8 mouse cellular contexts compared by ENCODE assay signal in the genomic region with DNA sequence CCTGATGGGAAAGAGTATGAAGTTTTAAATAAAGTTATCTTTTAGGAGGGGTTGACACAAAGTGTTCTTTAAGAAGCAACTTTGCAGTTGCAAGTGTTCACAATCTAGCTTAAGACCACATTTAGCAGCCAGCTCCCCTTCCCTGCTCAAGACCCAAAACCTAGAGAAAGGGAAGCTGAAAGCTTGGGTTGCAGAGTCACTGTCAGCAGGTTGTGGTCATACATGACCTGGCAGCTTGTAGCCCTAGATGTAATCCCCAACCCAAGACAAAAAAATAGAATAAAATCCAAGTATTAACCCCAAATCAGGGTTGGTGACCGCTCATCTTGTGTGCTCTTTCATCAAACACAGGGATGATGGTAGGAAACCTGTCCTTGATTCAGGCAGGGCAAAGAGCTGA. TPM values are rescaled to one million over a fixed set of nuclear protein-coding genes. Genes with fewer than 3 reads are reported as not detected.
DNase-seq lines count a peak whose midpoint lies in the region; ATAC-seq and TF ChIP-seq lines count a peak whose summit lies in the region.

No protein-coding gene starts in this region.

- no peak overlapping the region for H3K27ac ChIP-seq in heart, embryonic 11.5 days (ENCODE audit: low read depth, low read length)
- no peak overlapping the region for H3K27ac ChIP-seq in CH12.LX (ENCODE audit: insufficient read depth, low read depth)
- H3K27ac ChIP-seq in forebrain, postnatal 0 days (ENCODE audit: low read depth, low read length): no peak overlapping the region

- dilution Hi-C loops in CH12.LX (cut with MboI; ENCODE audit: extremely low pct_ligation_motif_present, extremely low pct_unique_long_range_greater_than_20kb, low sequenced_read_pairs): no loop called here

- in situ Hi-C loops in CH12.LX (cut with MboI; ENCODE audit: low pct_ligation_motif_present, low pct_unique_long_range_greater_than_20kb, low sequenced_read_pairs): no loop called here

- no peak for TF ChIP-seq RAD21 in CH12.LX (IDR thresholded peaks at IDR 0.05; ENCODE audit: low read depth, low read length)

- H3K4me1 ChIP-seq in heart, embryonic 11.5 days (ENCODE audit: control insufficient read depth, insufficient read depth, low read length): peaks cover 25% of the 10 kb centered on the region
- peaks cover 22 to 49% of the 10 kb centered on the region in 2 experiments for H3K4me1 ChIP-seq in CH12.LX (ENCODE audit: control insufficient read depth in 1 of 2, insufficient read depth in 2 of 2)
- H3K4me1 ChIP-seq in forebrain, postnatal 0 days (ENCODE audit: insufficient read depth): peaks cover 30% of the 10 kb centered on the region

- intact Hi-C loops in heart, postnatal 25 days (cut with DNase I): loop anchor here (5.0 kb wide), 1 partner anchor 89 kb away; a partner anchor contains a TSS

- TF ChIP-seq EP300 in CH12.LX (IDR thresholded peaks at IDR 0.05; ENCODE audit: low read length): no peak

- H3K9me3 ChIP-seq in heart, embryonic 11.5 days (replicated peaks; ENCODE audit: control insufficient read depth, low read length): no peaks in the 10 kb centered on the region
- no peaks in the 10 kb centered on the region for H3K9me3 ChIP-seq in CH12.LX (replicated peaks; ENCODE audit: low read length)
- no peaks in the 10 kb centered on the region for H3K9me3 ChIP-seq in forebrain, postnatal 0 days (ENCODE audit: low read length)

- peak overlapping the region; percentile 90 for H3K9ac ChIP-seq in heart, embryonic 11.5 days (ENCODE audit: low read depth, low read length)
- H3K9ac ChIP-seq in CH12.LX (ENCODE audit: insufficient read depth, low read depth): peak overlapping the region; percentile 86
- peak overlapping the region; percentile 88 for H3K9ac ChIP-seq in forebrain, postnatal 0 days

- H3K27me3 ChIP-seq in heart, embryonic 11.5 days (ENCODE audit: control insufficient read depth, insufficient read depth, low read length): no peaks in the 10 kb centered on the region
- H3K27me3 ChIP-seq in CH12.LX (replicated peaks): no peaks in the 10 kb centered on the region
- no peaks in the 10 kb centered on the region for H3K27me3 ChIP-seq in forebrain, postnatal 0 days (ENCODE audit: insufficient read depth, low read length)

- H3K36me3 ChIP-seq in heart, embryonic 11.5 days (ENCODE audit: control insufficient read depth, insufficient read depth, low read length): peaks cover 20% of the 10 kb centered on the region
- peaks cover 55 to 70% of the 10 kb centered on the region in 2 experiments for H3K36me3 ChIP-seq in CH12.LX (replicated peaks in 1 of 2; ENCODE audit: control insufficient read depth in 1 of 2, insufficient read depth in 1 of 2, low read length in 1 of 2)
- H3K36me3 ChIP-seq in forebrain, postnatal 0 days (ENCODE audit: insufficient read depth): peaks cover 49% of the 10 kb centered on the region

- H3K4me2 ChIP-seq in heart, embryonic 11.5 days: peak overlapping the region; percentile 89
- peak overlapping the region; percentile 74 for H3K4me2 ChIP-seq in CH12.LX (ENCODE audit: insufficient read depth, low read depth, poor library complexity, severe bottlenecking)
- H3K4me2 ChIP-seq in forebrain, postnatal 0 days (ENCODE audit: low read depth): peak overlapping the region; percentile 86

- H3K4me3 ChIP-seq in heart, embryonic 11.5 days (ENCODE audit: low read depth, low read length): peak overlapping the region; percentile 92
- H3K4me3 ChIP-seq in CH12.LX (replicated peaks in 1 of 3; ENCODE audit: low read depth in 2 of 3, low read length in 2 of 3, poor library complexity in 1 of 3): peak overlapping the region; percentile 86 to 95 (median 91)
- H3K4me3 ChIP-seq in forebrain, postnatal 0 days (ENCODE audit: low read depth, low read length): peak overlapping the region; percentile 83

- no peak for TF ChIP-seq CTCF in CH12.LX (conservative IDR thresholded peaks at IDR 0.05 in 1 of 2, IDR thresholded peaks at IDR 0.05 in 1 of 2; ENCODE audit: low read depth in 2 of 2, low read length in 2 of 2)
- no peak for TF ChIP-seq CTCF in forebrain, postnatal 0 days (IDR thresholded peaks at IDR 0.05; ENCODE audit: low read depth)

- DNase-seq in heart, postnatal 25 days (ENCODE audit: low spot score): no peak
- no peak for DNase-seq in CH12.LX (ENCODE audit: extremely low read depth)
- DNase-seq in forebrain, postnatal 0 days: no peak
- no peak for DNase-seq in left cerebral cortex, adult 11 months (ENCODE audit: low spot score)
- DNase-seq in frontal cortex, adult 2 months (ENCODE audit: extremely low spot score in 1 of 2, low spot score in 1 of 2): no peak
- DNase-seq in cerebellum, postnatal 36 days: no peak

- TF ChIP-seq POLR2A in CH12.LX (IDR thresholded peaks at IDR 0.05; ENCODE audit: low read depth, low read length): no peak

- 84% methylated on average over 1 of the region's 1 CpGs for WGBS in heart, embryonic 11.5 days (ENCODE audit: insufficient replicate concordance)
- WGBS in forebrain, postnatal 0 days: 68% methylated on average over 1 of the region's 1 CpGs

- ATAC-seq in heart, embryonic 11.5 days (replicated peaks; ENCODE audit: insufficient number of reproducible peaks, low FRiP score, low TSS enrichment): no peak
- ATAC-seq in forebrain, postnatal 0 days: no peak
- ATAC-seq in megakaryocyte, adult 5-6 weeks (ENCODE audit: poor library complexity, severe bottlenecking): peak; percentile 16; the same call in 1 of the 2 replicates

- peaks cover 90% of the 10 kb centered on the region for H3K79me2 ChIP-seq in CH12.LX (replicated peaks; ENCODE audit: control insufficient read depth, extremely low read depth, insufficient read depth, poor library complexity, severe bottlenecking)

TF ChIP-seq in CH12.LX, 34 proteins besides CTCF, POLR2A, EP300 and RAD21 (continues in another document):
- TF ChIP-seq HCFC1 (IDR thresholded peaks at IDR 0.05; ENCODE audit: low read depth, low read length): no peak
- no peak; the same call in 1 of the 2 replicates for TF ChIP-seq SIN3A (IDR thresholded peaks at IDR 0.05; ENCODE audit: low read length)
- TF ChIP-seq MYC (IDR thresholded peaks at IDR 0.05; ENCODE audit: low read depth, low read length): no peak
- no peak for TF ChIP-seq ELF1 (IDR thresholded peaks at IDR 0.05; ENCODE audit: low read depth, low read length)

RNA-seq across cellular contexts. Expression of a gene that starts 1.3 kb away (rescaled TPM):
- polyA plus RNA-seq in heart, embryonic 11.5 days (2014; fragmentation: Nextera tagmentation; extraction: Ambion mirVana): 47.7 and 48.0 TPM in 2 replicates
- total RNA-seq in heart, postnatal 25 days (2021): 10 to 100 TPM; 40.4 to 44.0 TPM
- total RNA-seq in CH12.LX (2012; rRNA removed) (74.0 and 85.7 TPM in 2 replicates), CH12.LX (2014; rRNA removed) (13.8 and 16.3 TPM in 2 replicates)
- 170 and 244 TPM in 2 replicates for polyA plus RNA-seq in CH12.LX (2012; ENCODE audit: insufficient read length, low read depth)
- 27.2 and 35.1 TPM in 2 replicates for total RNA-seq in forebrain, postnatal 0 days (2014; rRNA removed)
- polyA plus RNA-seq in forebrain, postnatal 0 days (2015; fragmentation: Nextera tagmentation; extraction: Ambion mirVana): 25.0 and 36.7 TPM in 2 replicates
- total RNA-seq in megakaryocyte, adult 5-6 weeks (2015): 54.5 and 68.8 TPM in 2 replicates
- total RNA-seq in megakaryocyte, adult 5-6 weeks (2017): 78.1 and 92.6 TPM in 2 replicates
- polyA plus RNA-seq in frontal cortex, adult 2 months (2012; rRNA removed): 160 and 162 TPM in 2 replicates

RNA-seq across cellular contexts. Expression of a gene that starts 1.6 kb away (rescaled TPM):
- 65.9 and 77.3 TPM in 2 replicates for polyA plus RNA-seq in heart, embryonic 11.5 days (2014; fragmentation: Nextera tagmentation; extraction: Ambion mirVana)
- total RNA-seq in heart, postnatal 25 days (2021): 10 to 100 TPM; 64.3 to 72.3 TPM
- total RNA-seq in CH12.LX (2012; rRNA removed): 75.9 and 88.5 TPM in 2 replicates
- total RNA-seq in CH12.LX (2014; rRNA removed): 19.7 and 25.4 TPM in 2 replicates
- 135 and 142 TPM in 2 replicates for polyA plus RNA-seq in CH12.LX (2012; ENCODE audit: insufficient read length, low read depth)
- 56.0 and 71.7 TPM in 2 replicates for total RNA-seq in forebrain, postnatal 0 days (2014; rRNA removed)
- polyA plus RNA-seq in forebrain, postnatal 0 days (2015; fragmentation: Nextera tagmentation; extraction: Ambion mirVana): 61.8 and 82.8 TPM in 2 replicates
- total RNA-seq in megakaryocyte, adult 5-6 weeks (2015): 53.5 and 59.6 TPM in 2 replicates
- total RNA-seq in megakaryocyte, adult 5-6 weeks (2017): 65.8 and 76.1 TPM in 2 replicates
- polyA plus RNA-seq in frontal cortex, adult 2 months (2012; rRNA removed): 140 and 144 TPM in 2 replicates

RNA-seq across cellular contexts. Expression of a gene that starts 26.5 kb away (rescaled TPM):
- polyA plus RNA-seq in heart, embryonic 11.5 days (2014; fragmentation: Nextera tagmentation; extraction: Ambion mirVana): 284 and 290 TPM in 2 replicates
- 100 to 1,000 TPM; 343 to 364 TPM for total RNA-seq in heart, postnatal 25 days (2021)
- total RNA-seq in CH12.LX (2012; rRNA removed) (249 and 272 TPM in 2 replicates), CH12.LX (2014; rRNA removed) (154 TPM in 2 replicates)
- 178 and 202 TPM in 2 replicates for polyA plus RNA-seq in CH12.LX (2012; ENCODE audit: insufficient read length, low read depth)
- total RNA-seq in forebrain, postnatal 0 days (2014; rRNA removed): 66.0 and 124 TPM in 2 replicates
- polyA plus RNA-seq in forebrain, postnatal 0 days (2015; fragmentation: Nextera tagmentation; extraction: Ambion mirVana): 208 and 263 TPM in 2 replicates
- total RNA-seq in megakaryocyte, adult 5-6 weeks (2015): 43.6 and 52.6 TPM in 2 replicates
- 48.3 and 64.2 TPM in 2 replicates for total RNA-seq in megakaryocyte, adult 5-6 weeks (2017)
- polyA plus RNA-seq in frontal cortex, adult 2 months (2012; rRNA removed): 162 and 185 TPM in 2 replicates

RNA-seq across cellular contexts. Expression of a gene that starts 28.9 kb away (rescaled TPM):
- polyA plus RNA-seq in heart, embryonic 11.5 days (2014; fragmentation: Nextera tagmentation; extraction: Ambion mirVana): 0.28 and 0.62 TPM in 2 replicates
- under 1 TPM; 0.26 to 0.28 TPM for total RNA-seq in heart, postnatal 25 days (2021)
- 0.42 TPM in 2 replicates for total RNA-seq in CH12.LX (2012; rRNA removed)
- not detected in 2 replicates for total RNA-seq in CH12.LX (2014; rRNA removed)
- 1.4 and 1.6 TPM in 2 replicates for polyA plus RNA-seq in CH12.LX (2012; ENCODE audit: insufficient read length, low read depth)
- 0.33 TPM in 1 of 2 replicates, not detected in the other for total RNA-seq in forebrain, postnatal 0 days (2014; rRNA removed)
- 0.29 and 0.40 TPM in 2 replicates for polyA plus RNA-seq in forebrain, postnatal 0 days (2015; fragmentation: Nextera tagmentation; extraction: Ambion mirVana)
- 0.71 and 1.2 TPM in 2 replicates for total RNA-seq in megakaryocyte, adult 5-6 weeks (2015)
- 0.44 and 0.49 TPM in 2 replicates for total RNA-seq in megakaryocyte, adult 5-6 weeks (2017)
- polyA plus RNA-seq in frontal cortex, adult 2 months (2012; rRNA removed): 3.1 and 3.7 TPM in 2 replicates

RNA-seq across cellular contexts. Expression of a gene that starts 30.1 kb away (rescaled TPM):
- polyA plus RNA-seq in heart, embryonic 11.5 days (2014; fragmentation: Nextera tagmentation; extraction: Ambion mirVana): 1,303 and 1,414 TPM in 2 replicates
- total RNA-seq in heart, postnatal 25 days (2021): 100 to 1,000 TPM; 692 to 724 TPM
- total RNA-seq in CH12.LX (2012; rRNA removed): 4,187 and 4,995 TPM in 2 replicates
- 1,342 and 1,734 TPM in 2 replicates for total RNA-seq in CH12.LX (2014; rRNA removed)
- 1,364 and 1,412 TPM in 2 replicates for polyA plus RNA-seq in CH12.LX (2012; ENCODE audit: insufficient read length, low read depth)
- 807 and 1,399 TPM in 2 replicates for total RNA-seq in forebrain, postnatal 0 days (2014; rRNA removed)
- polyA plus RNA-seq in forebrain, postnatal 0 days (2015; fragmentation: Nextera tagmentation; extraction: Ambion mirVana): 1,145 and 1,575 TPM in 2 replicates
- 757 and 782 TPM in 2 replicates for total RNA-seq in megakaryocyte, adult 5-6 weeks (2015)
- 1,133 and 1,354 TPM in 2 replicates for total RNA-seq in megakaryocyte, adult 5-6 weeks (2017)
- polyA plus RNA-seq in frontal cortex, adult 2 months (2012; rRNA removed): 1,013 and 1,153 TPM in 2 replicates
